Mouse (Mus musculus): ENCODE data around the gene Lonp1.
"Not testable (repeated sequence)": the region's sequence is repeated elsewhere in the genome, so short reads cannot be mapped to it uniquely, and the experiment has no call there.

The Lonp1 gene

DNA sequence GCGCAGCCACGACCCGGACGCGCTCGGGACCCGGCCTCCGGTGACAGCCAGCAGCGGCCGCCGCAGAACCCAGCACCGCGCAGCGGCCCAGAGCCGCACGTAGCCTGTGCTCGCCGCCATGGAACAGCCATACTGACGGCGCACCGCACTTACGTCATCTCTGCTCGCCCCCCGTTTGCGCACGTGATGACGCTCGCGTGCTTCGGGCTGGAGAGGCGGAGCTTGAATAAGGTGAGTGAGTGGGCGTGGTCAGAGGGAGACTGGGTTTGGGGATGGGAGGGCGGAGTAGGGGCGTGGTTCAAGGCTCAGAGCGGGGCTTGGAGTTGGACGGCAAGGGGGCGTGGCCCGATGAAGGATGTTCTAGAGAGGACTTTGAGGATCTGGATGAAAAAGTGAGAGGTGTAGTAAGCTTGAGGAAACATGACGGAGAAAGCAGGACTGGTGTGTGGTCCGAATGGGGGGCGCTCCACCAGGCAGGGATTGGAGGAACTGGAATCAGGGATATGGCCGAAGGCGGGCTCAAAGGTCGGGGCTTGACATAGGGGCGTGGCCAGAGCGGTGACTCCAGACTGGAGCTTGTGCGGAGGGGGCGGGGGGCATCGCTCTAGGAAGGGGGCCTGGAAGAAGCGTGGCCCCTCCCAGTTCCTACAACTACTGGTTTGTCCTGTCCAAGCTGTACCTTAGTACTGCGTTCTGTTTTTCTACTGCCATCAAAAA is at the start of gene Lonp1:
Gene Lonp1 (minus strand): TSS at position 134 of the 717 bp plus-strand sequence.
- DNase-seq (ENCODE audit: low read depth, low spot score), result peak; percentile 95

DNA sequence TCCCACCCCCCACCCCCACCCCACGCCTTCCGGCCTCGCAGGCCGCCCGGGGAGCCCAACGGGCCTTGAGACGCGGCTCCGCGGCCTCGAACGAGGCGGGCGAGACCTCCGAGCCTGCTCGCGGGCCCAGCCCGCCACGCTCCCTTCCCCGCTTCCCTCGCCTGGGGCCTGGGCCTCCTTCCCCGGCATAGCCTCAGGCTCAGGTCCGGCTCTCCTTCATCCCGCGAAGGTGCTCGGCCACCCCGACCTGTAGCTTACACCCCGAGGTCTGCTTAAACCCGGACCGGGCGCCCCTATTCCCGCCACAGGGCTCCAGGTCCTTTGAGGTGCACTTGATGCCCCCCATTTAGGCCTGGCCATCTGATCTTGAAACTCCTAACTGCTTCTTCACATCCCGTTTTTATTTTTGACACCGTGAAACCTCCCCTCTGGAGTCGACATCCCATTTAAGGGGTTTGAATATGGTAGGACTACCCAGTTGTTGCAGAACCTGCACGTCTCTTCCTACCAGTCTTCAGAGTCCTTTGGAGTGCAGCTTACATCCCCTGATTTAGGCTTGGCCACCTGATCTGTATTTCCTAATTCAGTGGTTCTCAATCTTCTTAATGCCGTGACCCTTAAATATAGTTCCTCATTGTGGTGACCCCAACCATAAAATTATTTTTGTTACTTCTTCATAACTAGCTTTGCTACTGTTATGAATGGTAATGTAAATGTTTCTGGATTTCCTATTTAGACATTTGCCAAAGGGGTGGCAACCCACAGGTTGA is 47.1 kb upstream of the Lonp1 start:
- DNase-seq (ENCODE audit: low read depth, low spot score), result no peak

DNA sequence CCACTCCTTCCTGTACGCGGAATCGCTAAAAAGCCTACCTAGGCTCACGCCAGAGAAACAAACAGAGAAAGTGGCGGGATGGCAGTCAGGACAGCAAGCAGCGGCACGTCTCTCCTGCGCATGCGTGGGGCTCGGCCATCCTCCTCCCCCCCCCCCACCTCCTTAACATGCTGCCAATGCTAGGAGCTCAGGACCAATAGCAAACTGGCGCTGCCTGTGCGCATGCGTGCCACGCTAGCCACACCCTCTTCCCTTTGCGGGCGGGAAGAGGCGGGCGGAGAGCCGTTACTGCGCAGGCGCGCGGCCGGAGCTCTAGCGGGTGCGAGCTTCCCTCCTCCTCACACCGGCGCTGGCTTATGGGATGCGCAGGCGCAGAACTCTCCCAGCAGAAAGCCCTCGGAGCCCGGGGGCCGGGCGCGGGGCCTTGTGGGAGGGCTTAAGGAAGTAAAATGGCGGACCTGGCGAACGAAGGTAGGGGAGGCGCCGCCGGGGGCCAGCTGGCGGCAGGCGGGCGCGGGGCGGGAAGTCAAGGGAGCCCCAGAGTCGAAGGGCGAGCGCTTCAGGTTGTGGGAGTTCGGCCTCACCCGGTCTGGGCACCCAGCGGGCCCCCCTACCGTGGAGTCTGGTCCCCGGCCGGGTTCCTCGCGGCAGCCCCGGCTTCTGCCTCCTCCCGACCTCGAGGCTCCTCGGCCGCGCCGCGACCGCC is 46.4 kb upstream of the Lonp1 start, which contains the start of gene Ranbp3:
Gene Ranbp3 (plus strand): TSS at position 354 of the 706 bp plus-strand sequence.
- DNase-seq (ENCODE audit: low read depth, low spot score), result peak; percentile 98

DNA sequence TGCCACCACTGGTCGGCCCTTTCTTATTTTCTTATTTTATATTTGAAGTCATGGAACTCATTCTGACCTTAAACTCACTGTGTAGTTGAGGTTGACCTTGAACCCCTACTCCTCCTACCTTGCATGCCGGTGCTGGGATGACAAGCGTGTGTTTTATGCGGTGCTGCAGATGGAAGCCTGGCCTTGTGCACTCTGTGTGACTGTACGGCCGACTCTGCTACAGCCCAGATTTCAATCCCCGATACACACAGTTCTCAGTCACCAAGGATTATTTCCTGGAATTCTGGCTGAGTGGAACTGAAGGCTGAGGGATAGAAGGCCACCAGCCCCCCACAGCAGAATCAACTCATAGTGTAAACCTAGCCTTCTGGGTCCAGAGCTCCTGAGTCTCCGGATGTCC is 43.1 kb upstream of the Lonp1 start:
- no peak for DNase-seq (ENCODE audit: low read depth, low spot score)

DNA sequence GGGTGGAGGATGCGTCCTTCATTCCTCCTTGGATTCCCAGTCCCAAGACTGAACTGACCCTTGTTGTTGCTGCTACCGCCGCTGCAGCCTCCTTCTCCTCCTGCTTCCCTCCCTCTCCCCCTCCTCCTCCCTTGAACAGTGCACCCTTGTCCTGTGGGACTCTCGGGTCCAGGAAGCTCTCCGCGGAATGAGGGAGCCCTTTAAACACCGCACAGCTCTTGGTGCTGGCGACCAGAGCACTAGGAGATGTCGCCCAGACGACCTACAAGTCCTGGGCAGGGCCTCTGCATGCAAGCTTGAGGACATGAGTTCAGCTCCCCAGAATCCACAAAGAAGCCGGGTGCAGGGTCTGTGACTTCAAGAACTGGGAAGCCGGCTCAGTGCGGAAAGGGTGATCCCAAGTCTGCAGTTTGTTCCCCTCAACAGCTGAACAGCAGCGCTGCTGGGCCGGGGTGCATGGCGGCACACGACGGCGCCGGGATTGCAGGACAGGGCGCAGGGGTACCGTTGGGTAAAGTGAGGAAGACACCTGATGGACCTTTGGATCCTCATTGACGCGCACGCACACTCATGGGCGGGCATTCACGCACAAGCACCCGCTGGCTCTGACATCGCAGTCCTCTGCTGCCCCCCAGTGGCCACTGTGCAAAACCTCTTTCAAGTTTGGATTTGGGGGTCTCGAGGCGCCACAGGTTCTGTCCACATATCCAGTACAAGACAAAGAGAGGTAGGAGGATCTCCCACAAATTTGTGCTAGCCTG is 41.9 kb upstream of the Lonp1 start:
- peak; percentile 43 for DNase-seq (ENCODE audit: low read depth, low spot score)

DNA sequence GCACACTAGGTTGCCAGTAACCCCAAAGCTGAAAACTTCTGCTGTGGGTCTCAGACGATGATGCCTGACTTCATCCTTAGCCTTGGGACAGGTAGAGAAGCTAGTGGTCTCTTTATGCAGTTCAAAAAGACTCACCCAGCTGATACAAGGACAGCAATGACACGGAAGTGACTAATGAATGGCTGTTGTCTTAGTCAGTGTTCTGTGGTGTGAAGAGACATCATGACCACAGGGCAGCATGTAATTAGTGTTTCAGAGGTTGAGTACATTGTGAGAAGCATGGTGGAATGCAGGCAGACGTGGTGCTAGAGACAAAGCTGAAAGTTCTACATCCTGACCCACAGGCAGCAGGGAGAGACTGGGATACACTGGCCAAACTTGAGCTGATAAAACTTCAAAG is 40.9 kb upstream of the Lonp1 start:
- no peak for DNase-seq (ENCODE audit: low read depth, low spot score)

DNA sequence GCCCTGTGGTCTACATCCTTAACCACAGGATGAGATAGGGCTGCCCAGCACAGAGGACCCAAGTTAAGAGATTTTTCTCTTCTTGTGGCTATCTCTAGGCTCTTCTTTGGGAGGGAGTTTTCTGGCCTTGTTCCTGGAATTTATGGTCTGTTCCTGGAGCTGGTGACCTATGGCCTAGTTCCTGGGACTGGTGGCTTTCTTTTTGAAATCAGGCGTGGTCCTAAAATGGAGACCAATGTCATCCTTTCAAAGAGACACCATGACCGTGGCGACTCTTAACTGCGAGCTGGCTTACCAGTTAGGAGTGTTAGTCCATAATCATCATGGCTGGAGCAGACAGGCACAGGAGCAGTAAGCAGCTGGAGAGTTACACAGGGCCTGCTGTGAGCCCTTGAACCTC is 39.7 kb upstream of the Lonp1 start:
- DNase-seq (ENCODE audit: low read depth, low spot score), result no peak

DNA sequence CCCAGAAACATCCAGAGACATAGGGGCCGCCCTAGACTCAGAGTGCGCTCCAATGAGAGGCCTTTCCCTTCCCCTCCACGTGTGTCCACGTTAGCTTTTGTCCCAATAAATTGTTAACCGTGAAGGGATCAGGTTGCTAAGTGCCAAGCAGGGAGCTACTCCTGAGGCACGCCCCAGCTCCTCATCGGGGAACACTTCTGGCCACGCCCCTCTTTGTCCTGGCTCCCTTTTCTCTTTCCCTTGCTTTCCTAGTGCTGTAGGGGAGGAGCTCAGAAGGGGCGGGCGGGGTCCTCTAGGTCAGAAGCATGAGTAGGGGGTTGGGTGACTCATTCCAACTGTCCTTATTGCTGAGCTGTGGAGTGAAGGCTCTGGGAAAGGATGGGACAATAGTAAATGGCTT is 37.6 kb upstream of the Lonp1 start:
- no peak for DNase-seq (ENCODE audit: low read depth, low spot score)

DNA sequence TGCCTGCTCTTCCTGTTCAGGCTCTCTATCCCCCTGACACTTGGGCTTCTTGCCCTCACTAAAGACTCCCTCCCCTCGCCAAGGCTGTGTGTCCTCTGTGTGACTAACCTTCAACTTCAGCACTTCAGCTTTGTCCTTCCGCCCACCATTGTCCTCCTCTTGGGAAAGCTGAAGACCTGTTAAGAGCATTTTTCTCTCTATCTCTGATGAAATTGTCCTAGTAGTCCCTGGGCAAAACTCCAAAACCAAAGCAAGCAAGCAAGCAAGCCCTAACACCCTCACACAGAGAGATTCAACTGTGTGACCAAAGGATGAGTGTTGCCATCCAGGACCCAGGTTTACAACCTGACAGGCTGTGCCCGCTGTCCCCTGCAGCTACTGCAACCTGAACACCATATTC is 37.0 kb upstream of the Lonp1 start:
- DNase-seq (ENCODE audit: low read depth, low spot score), result no peak

DNA sequence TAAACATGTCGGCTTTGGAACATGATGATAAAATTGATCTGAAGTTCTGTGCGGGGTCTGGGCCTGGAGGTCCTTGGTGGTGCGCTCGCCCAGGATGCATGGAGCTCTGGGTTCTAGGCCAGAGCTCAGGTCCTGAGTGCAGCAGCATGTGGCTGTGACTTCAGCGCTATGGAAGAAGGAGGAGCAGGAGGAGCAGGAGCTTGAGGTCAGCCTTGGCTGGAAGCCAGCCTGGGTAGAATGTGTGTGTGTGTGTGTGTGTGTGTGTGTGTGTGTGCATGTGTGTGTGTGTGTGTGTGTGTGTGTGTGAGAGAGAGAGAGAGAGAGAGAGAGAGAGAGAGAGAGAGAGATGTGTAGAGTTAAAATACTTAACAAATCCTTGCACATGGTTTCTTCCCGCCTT is 29.5 kb upstream of the Lonp1 start:
- no peak for DNase-seq (ENCODE audit: low read depth, low spot score)

DNA sequence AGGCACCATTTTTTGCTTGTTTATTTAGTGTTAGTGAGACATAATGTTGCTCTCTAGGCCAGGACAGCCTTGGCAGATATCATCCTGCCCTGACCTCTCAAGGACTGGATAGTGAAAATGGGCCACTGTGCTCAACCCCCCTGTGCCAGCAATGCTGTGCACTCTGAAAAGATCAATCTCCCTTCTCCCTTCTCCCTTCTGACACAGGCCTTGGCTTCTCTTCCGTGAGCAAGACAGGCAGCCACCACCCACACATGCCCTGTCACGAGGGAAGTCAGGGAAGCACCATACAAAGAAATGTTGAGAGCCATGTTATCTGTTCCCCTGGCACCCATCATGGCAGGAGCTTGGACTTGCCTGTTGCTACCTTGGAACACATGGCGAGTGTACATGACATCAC is 28.6 kb upstream of the Lonp1 start:
- no peak for DNase-seq (ENCODE audit: low read depth, low spot score)

DNA sequence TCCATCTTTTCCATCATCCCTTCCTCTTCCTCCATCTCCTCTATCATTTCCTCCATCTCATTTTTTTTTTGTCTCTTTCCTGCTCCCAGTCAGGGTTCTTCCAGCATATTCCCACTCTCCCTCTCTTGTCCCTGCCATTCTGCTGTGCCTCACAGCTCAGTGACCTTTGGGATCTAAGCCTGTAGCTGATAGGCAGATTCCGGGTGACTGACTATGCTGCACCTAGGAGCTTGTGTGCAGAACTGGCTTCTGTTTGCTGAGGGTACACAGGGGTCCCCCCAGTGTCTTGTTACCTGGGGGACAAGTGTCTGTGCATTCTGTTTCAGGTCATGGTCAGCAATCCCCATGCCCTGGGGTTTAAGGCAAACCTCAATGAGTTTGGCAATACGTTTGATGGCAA is 28.1 kb upstream of the Lonp1 start:
- DNase-seq (ENCODE audit: low read depth, low spot score), result no peak

DNA sequence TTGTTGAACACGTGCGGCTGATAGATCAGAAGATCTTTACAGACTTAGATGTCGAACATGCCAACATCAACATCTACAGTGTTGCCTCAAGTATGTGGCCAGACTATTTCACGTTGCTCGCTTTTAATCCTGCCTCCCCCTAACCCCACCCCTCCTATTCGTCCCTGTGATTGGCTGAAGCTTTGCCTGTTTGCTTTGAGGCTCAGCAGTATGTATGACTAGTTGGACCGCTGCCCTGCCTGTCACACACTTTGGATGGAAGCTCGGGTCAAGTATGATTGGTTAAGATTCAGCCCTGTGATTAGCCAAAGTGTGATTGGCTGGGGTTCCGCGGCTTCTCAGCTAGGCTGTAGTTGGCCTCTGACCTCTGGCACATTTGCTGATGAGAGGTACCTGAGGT is 25.1 kb upstream of the Lonp1 start:
- no peak for DNase-seq (ENCODE audit: low read depth, low spot score)

DNA sequence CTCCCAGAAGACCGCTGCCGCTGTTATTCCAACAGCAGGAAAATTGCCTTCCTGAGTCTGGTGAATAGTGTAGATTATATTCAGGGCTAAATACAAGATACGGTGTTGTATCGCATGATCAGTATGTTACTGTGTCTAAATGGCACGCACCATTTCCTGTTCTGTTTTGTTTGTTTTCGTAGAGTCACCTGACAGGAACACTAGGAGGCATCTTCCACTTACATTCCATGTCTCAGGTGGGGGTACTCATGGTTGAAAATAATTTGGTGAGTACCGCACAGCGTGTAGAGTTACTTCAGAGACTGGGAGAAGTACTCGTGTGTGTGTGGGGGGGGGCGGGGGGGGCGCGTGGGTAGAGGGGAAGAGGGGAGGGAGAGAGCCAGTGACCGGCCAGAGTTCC is 20.9 kb upstream of the Lonp1 start:
- DNase-seq (ENCODE audit: low read depth, low spot score), result no peak

DNA sequence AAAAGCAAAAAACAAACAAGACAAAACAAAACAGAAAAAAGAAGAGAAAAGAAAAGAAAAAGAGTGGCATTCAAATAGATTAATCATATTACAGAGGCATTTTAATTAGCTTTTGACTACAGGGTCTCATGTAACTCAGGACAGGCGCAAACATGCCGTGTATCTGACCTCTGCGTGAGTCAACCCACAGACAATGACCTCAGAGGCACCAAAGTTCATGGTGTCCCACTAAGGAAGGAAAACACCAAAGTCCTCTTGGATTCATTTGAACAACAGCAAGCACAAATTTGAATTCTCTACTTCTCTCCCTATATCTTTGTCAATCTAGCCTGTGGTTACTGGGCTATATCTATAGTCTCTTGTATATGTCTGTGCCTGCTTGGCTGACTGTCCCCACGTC is 16.6 kb upstream of the Lonp1 start:
- DNase-seq (ENCODE audit: low read depth, low spot score), result no peak

DNA sequence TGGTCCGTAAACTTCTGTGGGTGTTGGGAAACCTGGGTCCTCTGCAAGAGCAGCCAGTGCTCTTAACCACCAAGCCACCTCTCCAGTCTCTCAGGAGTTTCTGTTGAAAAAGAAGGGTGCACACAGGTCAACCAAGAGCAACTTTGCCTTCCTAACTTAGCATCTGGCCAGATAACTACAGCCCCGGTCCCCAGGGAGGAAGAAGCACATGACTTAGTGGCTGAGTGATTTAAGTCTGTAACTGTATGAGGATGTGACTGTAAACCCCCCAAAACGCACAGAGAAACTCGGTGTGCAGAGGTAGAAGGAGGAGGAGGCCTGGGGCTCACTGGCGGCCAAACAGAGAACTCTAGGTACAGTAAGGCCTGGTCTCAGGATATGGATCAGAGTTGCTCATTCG is 7.3 kb upstream of the Lonp1 start:
- no peak for DNase-seq (ENCODE audit: low read depth, low spot score)

DNA sequence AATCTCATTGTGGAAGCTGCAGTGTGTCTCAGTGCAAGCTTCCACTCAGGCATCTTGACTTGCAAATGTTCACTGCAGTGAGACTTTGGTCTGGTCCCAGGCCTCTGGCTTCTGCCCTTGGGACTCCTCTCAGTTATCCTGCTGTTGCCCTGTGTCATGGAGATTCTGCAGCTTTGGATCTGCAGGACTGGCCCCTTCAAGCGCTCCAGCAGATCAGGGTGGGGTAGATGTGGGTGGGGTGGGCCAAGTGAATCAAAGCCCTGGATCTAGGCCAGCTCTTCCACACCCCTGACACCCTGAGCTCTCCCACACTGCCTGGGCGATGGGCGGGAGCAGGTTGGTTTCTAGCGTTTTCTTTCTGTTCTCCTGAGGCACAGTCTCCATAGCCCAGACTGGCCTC is 5.1 kb upstream of the Lonp1 start:
- DNase-seq (ENCODE audit: low read depth, low spot score), result no peak

DNA sequence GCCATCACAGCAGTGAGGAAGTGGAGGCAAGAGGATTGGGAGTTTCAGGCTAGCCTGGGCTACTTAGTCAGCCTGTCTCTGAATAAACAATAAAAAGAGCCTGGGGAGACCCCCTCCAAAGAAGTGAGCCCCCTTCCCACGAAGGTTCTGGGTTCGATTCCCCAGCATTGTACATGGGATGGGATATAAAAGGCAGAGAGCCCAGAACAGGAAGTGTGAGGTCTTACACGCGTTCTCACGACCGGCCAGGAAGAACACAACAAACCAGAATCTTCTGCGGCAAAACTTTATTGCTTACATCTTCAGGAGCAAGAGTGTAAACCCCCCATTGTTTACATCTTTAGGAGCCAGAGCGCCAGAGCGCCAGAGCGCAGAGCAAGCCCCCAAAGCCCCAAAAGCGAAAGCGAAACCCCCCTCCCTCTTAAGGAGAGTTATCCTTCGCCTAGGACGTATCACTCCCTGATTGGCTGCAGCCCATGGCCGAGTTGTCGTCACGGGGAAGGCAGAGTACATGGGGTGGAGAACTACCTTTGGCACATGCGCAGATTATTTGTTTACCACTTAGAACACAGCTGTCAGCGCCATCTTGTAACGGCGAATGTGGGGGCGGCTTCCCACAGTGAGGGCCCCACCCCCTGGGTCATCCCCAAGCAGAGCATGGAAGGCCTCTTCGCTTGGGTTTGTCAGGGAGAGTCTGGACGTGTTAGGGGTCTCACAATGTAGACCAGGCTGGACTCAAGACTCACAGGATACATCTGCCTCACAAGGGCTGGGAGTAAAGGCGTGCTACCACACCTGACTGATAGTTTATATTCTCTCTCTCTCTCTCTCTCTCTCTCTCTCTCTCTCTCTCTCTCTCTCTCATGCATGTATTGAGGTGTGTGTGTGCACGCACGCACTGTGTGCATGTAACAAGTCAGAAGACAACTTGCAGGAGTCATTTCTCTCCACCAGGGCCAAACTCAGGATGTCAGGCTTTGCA is 3.4 kb upstream of the Lonp1 start:
- DNase-seq (ENCODE audit: low read depth, low spot score), result not testable (repeated sequence)

DNA sequence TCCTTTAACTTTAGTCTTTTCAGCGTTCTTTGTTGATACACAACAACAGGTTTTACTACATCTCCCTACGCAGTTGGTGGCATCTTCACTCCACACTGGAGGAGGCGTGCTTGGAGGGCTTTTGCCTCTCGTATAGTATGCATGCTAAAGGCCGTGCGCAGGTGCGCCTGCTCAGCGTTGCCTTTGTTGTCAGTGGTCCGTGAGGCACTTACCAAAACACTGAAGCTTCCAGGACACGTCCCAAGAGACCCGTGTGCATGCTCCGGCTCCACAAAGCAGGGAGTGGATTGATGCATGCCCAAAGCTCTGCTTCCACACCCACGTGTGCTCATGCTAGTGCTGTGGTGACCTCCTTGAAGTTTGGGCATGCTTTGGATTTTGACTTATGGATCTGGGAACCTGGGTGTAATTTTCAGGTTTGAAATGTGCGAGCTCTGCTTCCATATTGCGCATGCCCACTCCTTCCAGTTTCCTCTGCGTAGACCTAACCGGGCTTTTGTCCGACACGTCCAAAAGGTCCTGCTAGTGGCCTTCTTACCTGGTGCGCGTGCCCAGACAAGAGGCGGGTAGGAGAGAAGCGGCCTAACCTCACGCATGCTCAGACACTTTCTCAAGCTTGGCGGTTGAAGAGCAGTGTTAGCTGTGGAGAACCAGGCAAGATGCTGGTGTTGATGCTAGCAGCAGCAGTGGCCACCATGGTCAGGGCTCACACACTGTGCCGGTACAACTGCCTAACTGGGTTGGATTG is 1.0 kb upstream of the Lonp1 start, which contains the start of gene Catsperd:
Gene Catsperd (plus strand): TSS at position 614 of the 748 bp plus-strand sequence.
- DNase-seq (ENCODE audit: low read depth, low spot score), result peak; percentile 34

DNA sequence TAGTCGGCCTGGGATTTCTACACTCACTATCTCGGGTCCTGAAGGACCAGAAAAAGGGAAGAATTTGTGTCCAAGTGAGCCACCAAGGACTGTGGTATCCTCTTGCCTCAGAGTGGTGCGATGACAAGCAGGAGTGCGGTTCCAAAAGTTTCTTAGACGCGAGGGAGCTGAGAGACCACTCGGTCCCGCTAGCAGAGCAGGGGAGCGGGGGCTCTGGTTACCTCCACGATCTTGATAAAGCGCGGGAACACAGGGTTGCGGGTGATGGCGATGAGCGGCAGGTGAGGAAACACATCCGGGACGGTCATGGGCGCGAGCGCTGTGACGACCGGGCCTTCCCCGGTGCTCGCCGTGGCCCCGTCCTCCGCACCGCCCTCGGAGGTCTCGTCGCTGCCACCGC is 427 bp downstream of the Lonp1 start:
- DNase-seq (ENCODE audit: low read depth, low spot score), result no peak
